In genomic region chr7:90040581-90041340, GRCm38 (mm10) we compare ENCODE assay signal across 8 mouse cellular contexts. TPM values are rescaled to one million over a fixed set of nuclear protein-coding genes. Genes with fewer than 3 reads are reported as not detected.
DNase-seq lines count a peak whose midpoint lies in the region; ATAC-seq and TF ChIP-seq lines count a peak whose summit lies in the region.

No protein-coding gene starts in this region.

- no peak for ATAC-seq in kidney, embryonic 14.5 days (ENCODE audit: low FRiP score, low TSS enrichment)

- H3K4me3 ChIP-seq in kidney, embryonic 14.5 days (ENCODE audit: low read length) = no peak overlapping the region
- H3K4me3 ChIP-seq in kidney, adult 2 months (ENCODE audit: insufficient read depth, low read depth, low read length) = no peak overlapping the region

- H3K27ac ChIP-seq in kidney, embryonic 14.5 days (ENCODE audit: low read depth, low read length) = no peak overlapping the region
- peak overlapping the region; percentile 72 for H3K27ac ChIP-seq in kidney, adult 2 months (ENCODE audit: insufficient read depth, low read depth, low read length)

- TF ChIP-seq CTCF in kidney, adult 2 months (conservative IDR thresholded peaks at IDR 0.05; ENCODE audit: insufficient read depth, insufficient read length, low read depth, low read length) = no peak

- H3K4me2 ChIP-seq in kidney, embryonic 14.5 days (replicated peaks; ENCODE audit: low read depth, low read length) = no peak overlapping the region

- DNase-seq in kidney, adult 18-20 months = peak; percentile 58
- peak; percentile 89 for DNase-seq in gastrocnemius, adult 18-20 months (ENCODE audit: low spot score)
- DNase-seq in kidney, adult 2 months = peak; percentile 90
- peak; percentile 75 for DNase-seq in lung, postnatal 10 days
- no peak for DNase-seq in thymus, postnatal 14 days
- DNase-seq in layer of hippocampus, postnatal 36 days = no peak
- no peak for DNase-seq in frontal cortex, postnatal 36 days (ENCODE audit: low spot score in 2 of 2)

- no peaks in the 10 kb centered on the region for H3K27me3 ChIP-seq in kidney, embryonic 14.5 days (ENCODE audit: control insufficient read depth, insufficient read depth, low read length)
- H3K27me3 ChIP-seq in kidney, adult 2 months (replicated peaks; ENCODE audit: control insufficient read depth, insufficient read depth, low read length) = no peaks in the 10 kb centered on the region

- H3K9ac ChIP-seq in kidney, embryonic 14.5 days (ENCODE audit: low read depth, low read length) = no peak overlapping the region

- WGBS in kidney, embryonic 14.5 days = 85% methylated on average over 11 of the region's 11 CpGs
- WGBS in kidney, adult 2 months = 72% methylated on average over 11 of the region's 11 CpGs

- no peaks in the 10 kb centered on the region for H3K36me3 ChIP-seq in kidney, embryonic 14.5 days (ENCODE audit: control insufficient read depth, insufficient read depth, low read length)
- H3K36me3 ChIP-seq in kidney, adult 2 months (ENCODE audit: control insufficient read depth, insufficient read depth, low read length) = no peaks in the 10 kb centered on the region

- TF ChIP-seq POLR2A in kidney, adult 2 months (IDR thresholded peaks at IDR 0.05; ENCODE audit: low read depth, low read length) = no peak

- H3K4me1 ChIP-seq in kidney, embryonic 14.5 days (ENCODE audit: control insufficient read depth, insufficient read depth, low read length) = no peaks in the 10 kb centered on the region
- peaks cover 23% of the 10 kb centered on the region; the same call in 1 of the 2 replicates for H3K4me1 ChIP-seq in kidney, adult 2 months (ENCODE audit: control insufficient read depth, insufficient read depth, low read length)

- no peaks in the 10 kb centered on the region for H3K9me3 ChIP-seq in kidney, embryonic 14.5 days (ENCODE audit: control insufficient read depth, low read length)

RNA-seq across cellular contexts. Expression of gene Eed, which starts 60.0 kb away (rescaled TPM):
- polyA plus RNA-seq in kidney, embryonic 14.5 days (2014; fragmentation: Nextera tagmentation; extraction: Ambion mirVana) = 86.1 and 95.1 TPM in 2 replicates
- 10 to 100 TPM; 32.5 to 40.9 TPM for total RNA-seq in gastrocnemius, adult 18-20 months (2021)
- 11.2 and 14.8 TPM in 2 replicates for polyA plus RNA-seq in kidney, adult 2 months (2012; rRNA removed)
- 10 to 100 TPM; 39.6 to 41.3 TPM for total RNA-seq in layer of hippocampus, postnatal 36 days (2021)

Comparison
In these comparisons a context has a peak if more than half of its experiments do, and no peak if none do; other contexts are left out.
1. DNase-seq: peak in kidney, adult 18-20 months (single experiment), gastrocnemius, adult 18-20 months (single experiment), kidney, adult 2 months (single experiment) and lung, postnatal 10 days (single experiment); none in thymus, postnatal 14 days (single experiment), layer of hippocampus, postnatal 36 days (0 of 2) and frontal cortex, postnatal 36 days (0 of 2).